Mouse (Mus musculus) cerebellum, adult 2 months (tissue): ENCODE measurements around the gene Proca1.

Source experiments
- CTCF ChIP-seq: fragments of 200-500 bp; IDR thresholded peaks from 2 replicates; pipeline ENCODE4 v1.5.1; 2011; ENCODE audit warnings: low read depth, mild to moderate bottlenecking, control low read depth, low read length, moderate library complexity, borderline replicate concordance; ENCODE audit not compliant: insufficient read depth
- POLR2A ChIP-seq: fragments of 200-500 bp; IDR thresholded peaks from 2 replicates; pipeline ENCODE4 v1.6.1; 2011; ENCODE audit warnings: low read length, control low read depth, borderline replicate concordance; ENCODE audit not compliant: insufficient read depth

GRCm38 (mm10) chr11:78209886-78210285 lies 16.7 kb downstream of the Proca1 start:
- TF ChIP-seq CTCF (no peak), POLR2A (no peak)
